Comparison of ENCODE assay signal across 1 mouse cellular context in the genomic region with DNA sequence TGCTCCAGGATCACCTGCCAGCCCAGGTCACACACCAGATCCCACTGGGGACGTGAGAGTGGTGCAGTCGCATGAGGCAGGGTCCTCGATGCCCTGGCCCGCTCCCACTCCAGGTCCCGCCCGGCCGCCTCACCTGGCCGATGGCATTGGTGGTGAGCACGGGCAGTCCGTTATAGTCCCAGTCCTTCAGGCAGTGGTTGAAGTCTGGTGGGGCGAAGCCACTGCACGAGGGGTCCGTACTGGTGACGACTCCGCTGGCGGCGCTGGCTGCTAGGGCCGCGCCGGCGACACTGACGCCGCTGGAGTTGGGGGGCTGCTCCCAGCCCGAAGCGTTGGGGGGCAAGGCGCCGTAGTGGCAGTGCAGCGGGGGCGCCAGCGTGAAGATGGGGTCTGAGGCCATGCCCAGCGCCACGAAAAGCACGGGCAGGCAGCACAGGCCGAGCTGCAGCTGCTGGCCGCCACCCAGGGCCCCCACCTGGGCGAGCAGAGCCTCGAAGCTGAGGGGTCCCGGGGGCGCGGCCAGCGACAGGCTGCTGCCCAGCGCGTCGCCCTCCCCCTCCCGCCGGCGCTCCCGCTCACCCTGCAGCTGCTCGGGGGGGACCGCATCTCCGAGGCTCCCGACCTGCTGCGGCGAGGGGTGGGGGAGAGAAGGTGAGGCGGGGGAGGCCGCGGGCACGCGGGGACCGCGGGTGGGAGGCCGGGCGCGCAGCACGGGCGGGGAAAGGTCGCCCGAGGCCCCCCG.
TF ChIP-seq lines count a peak whose summit lies in the region.

No protein-coding gene starts in this region.

TF ChIP-seq in ES-E14, 5 proteins besides CTCF, POLR2A, EP300 and RAD21 (continued from another document):
- TF ChIP-seq CHD2 (IDR thresholded peaks at IDR 0.05; ENCODE audit: low read depth, low read length), result no peak
- TF ChIP-seq ZNF384 (IDR thresholded peaks at IDR 0.05; ENCODE audit: low read depth, low read length), result no peak
- no peak for TF ChIP-seq HCFC1 (IDR thresholded peaks at IDR 0.05; ENCODE audit: borderline replicate concordance, insufficient read depth, low read length)
- TF ChIP-seq MAFK (IDR thresholded peaks at IDR 0.05; ENCODE audit: insufficient read depth, low read depth, low read length), result no peak
TF ChIP-seq in ES-E14: peak in this region for 0.
